In the genomic region with DNA sequence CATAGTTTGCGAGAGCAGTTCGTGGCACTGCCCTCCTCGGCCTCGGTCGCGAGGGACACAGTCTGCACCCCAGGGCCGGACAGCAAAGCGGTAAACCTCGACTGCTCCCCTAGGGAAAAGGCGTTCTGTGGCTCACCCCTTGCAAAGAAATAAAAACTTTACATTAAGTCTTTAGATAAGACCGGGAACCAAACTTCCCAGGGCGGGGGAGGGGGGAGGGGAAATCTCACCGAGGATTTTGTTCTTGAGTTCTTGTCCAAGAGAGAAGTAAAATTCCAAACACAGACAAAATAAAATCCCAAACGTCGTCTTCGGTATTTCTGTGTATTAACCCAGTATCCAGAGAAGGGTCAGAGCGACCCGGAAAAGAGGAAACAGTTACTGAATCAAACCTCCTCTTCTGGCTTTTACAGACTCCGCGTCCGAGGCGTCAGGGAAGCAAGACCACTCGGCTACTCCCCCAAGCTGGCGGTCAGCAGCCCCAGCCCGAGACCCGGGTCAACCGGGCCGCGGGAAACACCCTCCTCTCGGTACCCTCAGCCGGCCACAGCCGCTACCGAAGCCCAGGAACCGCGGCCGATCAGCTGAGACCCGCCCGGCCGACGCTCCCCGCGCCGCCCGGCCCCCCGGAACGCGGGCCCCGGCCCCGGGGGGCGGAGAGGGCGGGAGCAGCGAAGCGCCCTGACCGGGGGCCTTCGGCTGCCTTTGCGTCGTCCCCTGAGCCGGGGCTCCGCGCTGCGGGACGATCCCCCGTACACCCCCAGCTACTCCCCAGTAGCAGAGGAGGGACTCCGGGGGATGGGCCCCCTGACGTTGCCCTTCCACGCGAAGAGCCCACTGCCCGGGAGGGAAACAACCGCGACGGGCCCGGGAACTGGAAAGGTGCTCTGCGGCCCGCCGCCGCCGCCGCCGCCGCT, we compare ENCODE assay signal across 7 mouse cellular contexts. TPM values are rescaled to one million over a fixed set of nuclear protein-coding genes. Genes with fewer than 3 reads are reported as not detected.
DNase-seq lines count a peak whose midpoint lies in the region; ATAC-seq and TF ChIP-seq lines count a peak whose summit lies in the region.

No protein-coding gene starts in this region.

- no peak for TF ChIP-seq CTCF in intestine, postnatal 0 days (IDR thresholded peaks at IDR 0.05; ENCODE audit: low read depth)
- no peak for TF ChIP-seq CTCF in midbrain, postnatal 0 days (IDR thresholded peaks at IDR 0.05)

- H3K9me3 ChIP-seq in intestine, postnatal 0 days (ENCODE audit: control insufficient read depth) = no peaks in the 10 kb centered on the region
- H3K9me3 ChIP-seq in midbrain, postnatal 0 days (ENCODE audit: low read length) = no peaks in the 10 kb centered on the region

- H3K36me3 ChIP-seq in intestine, postnatal 0 days (ENCODE audit: control insufficient read depth, insufficient read depth) = no peaks in the 10 kb centered on the region
- H3K36me3 ChIP-seq in midbrain, postnatal 0 days (ENCODE audit: insufficient read depth, low read length) = no peaks in the 10 kb centered on the region
- H3K36me3 ChIP-seq in splenic B cell, adult 2 months (ENCODE audit: control insufficient read depth, insufficient read depth, low read length, poor library complexity, severe bottlenecking) = no peaks in the 10 kb centered on the region

- ATAC-seq in intestine, postnatal 0 days = peak; percentile 7
- ATAC-seq in midbrain, postnatal 0 days (ENCODE audit: low FRiP score) = peak; percentile 24

- peak overlapping the region; percentile 99 for H3K4me2 ChIP-seq in intestine, postnatal 0 days (replicated peaks; ENCODE audit: low read depth)
- H3K4me2 ChIP-seq in midbrain, postnatal 0 days (ENCODE audit: low read depth, low read length, poor library complexity, severe bottlenecking) = peak overlapping the region; percentile 73

- H3K27me3 ChIP-seq in intestine, postnatal 0 days (replicated peaks; ENCODE audit: control insufficient read depth, insufficient read depth, low read length) = no peaks in the 10 kb centered on the region
- no peaks in the 10 kb centered on the region for H3K27me3 ChIP-seq in midbrain, postnatal 0 days (ENCODE audit: insufficient read depth, low read length)
- no peaks in the 10 kb centered on the region for H3K27me3 ChIP-seq in splenic B cell, adult 2 months (ENCODE audit: control insufficient read depth, insufficient read depth, low read length, poor library complexity, severe bottlenecking)

- H3K4me1 ChIP-seq in intestine, postnatal 0 days (replicated peaks; ENCODE audit: control insufficient read depth, insufficient read depth, low read length) = peaks cover 5% of the 10 kb centered on the region
- peaks cover 6% of the 10 kb centered on the region; the same call in 1 of the 2 replicates for H3K4me1 ChIP-seq in midbrain, postnatal 0 days (ENCODE audit: insufficient read depth, low read length)

- peak overlapping the region; percentile 88 for H3K27ac ChIP-seq in intestine, postnatal 0 days (ENCODE audit: low read depth, low read length)
- H3K27ac ChIP-seq in midbrain, postnatal 0 days (ENCODE audit: low read depth, low read length) = peak overlapping the region; percentile 86

- peak overlapping the region; percentile 72 for H3K4me3 ChIP-seq in intestine, postnatal 0 days (ENCODE audit: low read depth, low read length)
- peak overlapping the region; percentile 97 for H3K4me3 ChIP-seq in midbrain, postnatal 0 days (ENCODE audit: low read depth, low read length)

- peak overlapping the region; percentile 93 for H3K9ac ChIP-seq in intestine, postnatal 0 days (ENCODE audit: low read depth, low read length)
- peak overlapping the region; percentile 97 for H3K9ac ChIP-seq in midbrain, postnatal 0 days (replicated peaks; ENCODE audit: low read length, poor library complexity, severe bottlenecking)

- WGBS in intestine, postnatal 0 days = under 1% methylated on average over 57 of the region's 80 CpGs
- under 1% methylated on average over 64 of the region's 80 CpGs for WGBS in midbrain, postnatal 0 days

- peak; percentile 54 for DNase-seq in adrenal gland, adult 2 months
- DNase-seq in embryo, embryonic 10 days (ENCODE audit: low spot score) = peak; percentile 32
- peak; percentile 25 to 39 for DNase-seq in gastrocnemius, postnatal 4 days (ENCODE audit: low spot score in 2 of 2)
- peak; percentile 64 for DNase-seq in liver
- peak; percentile 9 for DNase-seq in midbrain, postnatal 0 days (ENCODE audit: low spot score)
- DNase-seq in splenic B cell, adult 2 months (ENCODE audit: low read depth, low spot score) = peak; percentile 47

RNA-seq across cellular contexts. Expression of a gene that starts 1.7 kb away (rescaled TPM):
- 100 to 1,000 TPM in 1 of 2 experiments, 10 to 100 TPM in 1; 81.7 to 155 TPM for total RNA-seq in adrenal gland, adult 2 months (2021)
- 66.3 and 78.0 TPM in 2 replicates for polyA plus RNA-seq in adrenal gland, adult 2 months (2012; rRNA removed)
- total RNA-seq in gastrocnemius, postnatal 4 days (2021) = 10 to 100 TPM; 50.9 to 66.8 TPM
- 21.0 and 21.2 TPM in 2 replicates for polyA plus RNA-seq in intestine, postnatal 0 days (2015; fragmentation: Nextera tagmentation; extraction: Ambion mirVana)
- 64.9 and 103 TPM in 2 replicates for total RNA-seq in midbrain, postnatal 0 days (2014; rRNA removed)
- 17.8 and 18.4 TPM in 2 replicates for polyA plus RNA-seq in midbrain, postnatal 0 days (2015; fragmentation: Nextera tagmentation; extraction: Ambion mirVana)

RNA-seq across cellular contexts. Expression of a gene that starts 42.9 kb away (rescaled TPM):
- total RNA-seq in adrenal gland, adult 2 months (2021) = 10 to 100 TPM; 25.7 to 36.4 TPM
- polyA plus RNA-seq in adrenal gland, adult 2 months (2012; rRNA removed) = 35.2 and 39.5 TPM in 2 replicates
- 1 to 10 TPM; 4.4 to 5.2 TPM for total RNA-seq in gastrocnemius, postnatal 4 days (2021)
- polyA plus RNA-seq in intestine, postnatal 0 days (2015; fragmentation: Nextera tagmentation; extraction: Ambion mirVana) = 54.8 and 60.3 TPM in 2 replicates
- 4.3 and 6.2 TPM in 2 replicates for total RNA-seq in midbrain, postnatal 0 days (2014; rRNA removed)
- polyA plus RNA-seq in midbrain, postnatal 0 days (2015; fragmentation: Nextera tagmentation; extraction: Ambion mirVana) = 2.7 and 4.5 TPM in 2 replicates

Comparison
In these comparisons a context has a peak if more than half of its experiments do, and no peak if none do; other contexts are left out.
1. Peak in every context shown above with its lines: DNase-seq, ATAC-seq, H3K4me3 ChIP-seq and H3K27ac ChIP-seq.
2. DNase-seq: peak in every context shown above with its lines; median percentile 64 in liver; 54 in adrenal gland, adult 2 months; 47 in splenic B cell, adult 2 months; 32 in embryo, embryonic 10 days; 32 in gastrocnemius, postnatal 4 days; 9 in midbrain, postnatal 0 days.